Mouse (Mus musculus) hindbrain, embryonic 15.5 days (tissue): ENCODE measurements at regions not wholly inside any gene's neighbourhood (a gene's known extent, or its start where the extent isn't known, plus 50 kb on each side); places are given as distances from the start of the nearest gene placed in this dataset.

Source experiments
- ATAC-seq: fragments of 200-750 bp; cut with Nextera tagmentation; 2 replicates; pipeline ENCODE4 v1.8.0; 2017; ENCODE audit warnings: low read depth, moderate number of reproducible peaks, moderate TSS enrichment; ENCODE audit not compliant: low FRiP score
- H3K27ac ChIP-seq: fragments of 300-500 bp; sonication (generic); replicated peaks from 2 replicates; pipeline ENCODE4 v1.5.1; 2015; ENCODE audit warnings: mild to moderate bottlenecking, inconsistent platforms
- H3K27me3 ChIP-seq: fragments of 300-500 bp; sonication (generic); 2 replicates; pipeline ENCODE4 v1.6.1; 2015; ENCODE audit warnings: control low read depth, inconsistent platforms
- H3K36me3 ChIP-seq: fragments of 300-500 bp; sonication (generic); 2 replicates; pipeline ENCODE4 v1.6.1; 2015; ENCODE audit warnings: control low read depth, inconsistent platforms
- H3K4me1 ChIP-seq: fragments of 300-500 bp; sonication (generic); replicated peaks from 2 replicates; pipeline ENCODE4 v1.6.1; 2015; ENCODE audit warnings: control low read depth, inconsistent platforms
- H3K4me2 ChIP-seq: fragments of 300-500 bp; sonication (generic); 2 replicates; pipeline ENCODE4 v1.6.1; 2015; ENCODE audit warnings: moderate library complexity, mild to moderate bottlenecking, inconsistent platforms
- H3K4me3 ChIP-seq: fragments of 300-500 bp; sonication (generic); 2 replicates; pipeline ENCODE4 v1.5.1; 2015; ENCODE audit warnings: mild to moderate bottlenecking, inconsistent platforms
- H3K9ac ChIP-seq: fragments of 300-500 bp; sonication (generic); 2 replicates; pipeline ENCODE4 v1.6.1; 2015; ENCODE audit warnings: inconsistent platforms
- H3K9me3 ChIP-seq: fragments of 300-500 bp; sonication (generic); 2 replicates; pipeline ENCODE4 v1.6.1; 2016; ENCODE audit warnings: control low read depth, inconsistent platforms
- WGBS: fragments of 180-500 bp; shearing (Covaris S2); methylation state at CpG from one replicate; pipeline ENCODE4 v1.1.7; 2015; 5-methylcytosine and 5-hydroxymethylcytosine counted together

- ATAC-seq, result no peak
- H3K4me3 ChIP-seq, result no peak overlapping the region
- no peak overlapping the region for H3K27ac ChIP-seq
- no peak overlapping the region for H3K9ac ChIP-seq
- H3K36me3 ChIP-seq, result no peaks in the 10 kb centered on the region
- WGBS, result 82% methylated on average over 4 of the region's 4 CpGs
- no peaks in the 10 kb centered on the region for H3K9me3 ChIP-seq
- H3K27me3 ChIP-seq, result no peaks in the 10 kb centered on the region
- H3K4me1 ChIP-seq, result no peaks in the 10 kb centered on the region
- no peak overlapping the region for H3K4me2 ChIP-seq
Observed at GRCm38 (mm10) chr6:139010501-139010900, 352.2 kb upstream of the Igbp1b start.
